Mouse (Mus musculus): ENCODE measurements around the gene Slc6a20a. TPM values are rescaled to one million over a fixed set of nuclear protein-coding genes. Genes with fewer than 3 reads are reported as not detected.
A peak's percentile ranks its signal among the peaks of the same experiment; 100 is the strongest.
"Not testable (repeated sequence)": the region's sequence is repeated elsewhere in the genome, so short reads cannot be mapped to it uniquely, and the experiment has no call there.

The Slc6a20a gene
- total and polyA plus RNA-seq, 2 experiments from 2014 or later, result not detected

DNA sequence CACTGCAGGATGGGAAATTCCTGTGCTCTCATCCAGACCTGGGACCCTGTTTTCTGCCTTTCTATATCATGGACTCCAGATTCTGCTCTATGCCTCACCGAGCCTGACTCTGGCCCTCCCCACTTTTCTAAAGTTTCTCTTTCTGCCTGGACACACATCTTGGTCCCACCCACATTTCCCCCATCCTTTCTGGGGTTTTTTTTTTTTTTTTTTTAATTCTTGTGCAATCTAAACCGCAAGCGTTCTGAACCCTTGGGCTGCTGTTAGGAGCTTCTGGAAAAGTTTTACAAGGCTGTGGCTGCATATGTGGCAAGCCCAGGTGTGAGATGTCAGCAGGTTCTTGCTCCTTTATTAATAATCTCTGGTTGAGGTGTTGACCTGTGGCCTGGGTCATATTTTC, 5.0 kb upstream of the Slc6a20a start:
- no peak overlapping the region for H3K4me3 ChIP-seq (ENCODE audit: low read depth, low read length)
- WGBS, result 40% methylated on average over 3 of the region's 3 CpGs
- H3K4me1 ChIP-seq (ENCODE audit: control insufficient read depth, insufficient read depth), result peaks cover 2% of the 10 kb centered on the region; the same call in 1 of the 2 replicates
- peaks cover 26% of the 10 kb centered on the region for H3K27me3 ChIP-seq (ENCODE audit: control insufficient read depth, insufficient read depth, low read length)
- DNase-seq (ENCODE audit: low spot score) (no peak), ATAC-seq (ENCODE audit: insufficient read depth, low read depth) (no peak)
- no peak overlapping the region for H3K27ac ChIP-seq (ENCODE audit: low read depth)
- TF ChIP-seq EP300 (IDR thresholded peaks at IDR 0.05; ENCODE audit: low read depth) (no peak), CTCF (IDR thresholded peaks at IDR 0.05; ENCODE audit: low read depth) (no peak)
- no peak overlapping the region for H3K4me2 ChIP-seq (ENCODE audit: low read depth, low read length)
- no peaks in the 10 kb centered on the region for H3K9me3 ChIP-seq (replicated peaks; ENCODE audit: control insufficient read depth, low read length)
- H3K9ac ChIP-seq (replicated peaks; ENCODE audit: low read depth, low read length), result no peak overlapping the region
- no peaks in the 10 kb centered on the region for H3K36me3 ChIP-seq (replicated peaks; ENCODE audit: control insufficient read depth, insufficient read depth, low read length)

GRCm38 (mm10) chr9:123679198-123679597, 513 bp upstream of the Slc6a20a start:
- H3K9ac ChIP-seq (replicated peaks; ENCODE audit: low read depth, low read length), result no peak overlapping the region
- DNase-seq (ENCODE audit: low spot score) (no peak), ATAC-seq (ENCODE audit: insufficient read depth, low read depth) (no peak)
- no peaks in the 10 kb centered on the region for H3K36me3 ChIP-seq (replicated peaks; ENCODE audit: control insufficient read depth, insufficient read depth, low read length)
- H3K4me3 ChIP-seq (ENCODE audit: low read depth, low read length), result 0 out of 2 replicates have a peak overlapping the region, but pooled peaks have one; percentile 48
- no peak overlapping the region for H3K27ac ChIP-seq (ENCODE audit: low read depth)
- WGBS, result 43% methylated on average over 2 of the region's 2 CpGs
- H3K4me1 ChIP-seq (ENCODE audit: control insufficient read depth, insufficient read depth), result peaks cover 7% of the 10 kb centered on the region
- TF ChIP-seq EP300 (IDR thresholded peaks at IDR 0.05; ENCODE audit: low read depth) (no peak), CTCF (IDR thresholded peaks at IDR 0.05; ENCODE audit: low read depth) (no peak)
- H3K9me3 ChIP-seq (replicated peaks; ENCODE audit: control insufficient read depth, low read length), result no peaks in the 10 kb centered on the region
- H3K27me3 ChIP-seq (ENCODE audit: control insufficient read depth, insufficient read depth, low read length), result peaks cover 67% of the 10 kb centered on the region
- H3K4me2 ChIP-seq (ENCODE audit: low read depth, low read length), result no peak overlapping the region

DNA sequence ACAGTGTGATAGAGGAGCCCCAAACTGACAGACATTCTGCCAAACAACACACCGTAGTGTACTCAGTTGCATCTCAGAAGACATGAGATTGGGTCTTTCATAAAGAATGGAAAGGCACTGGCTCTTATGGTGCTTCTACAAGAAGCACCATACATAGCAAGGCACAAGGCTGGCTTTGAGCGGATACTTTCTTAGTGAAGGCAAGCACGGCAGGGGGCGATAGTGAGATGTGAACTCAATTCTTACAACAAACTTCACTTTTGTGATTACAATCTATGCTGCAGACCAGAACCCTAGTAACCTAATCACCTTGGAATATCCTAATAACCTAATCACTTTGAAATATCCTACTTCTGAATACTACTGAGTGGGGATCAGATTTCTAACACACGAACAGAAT, 13.0 kb downstream of the Slc6a20a start:
- no peak for DNase-seq (ENCODE audit: low spot score)
- ATAC-seq (ENCODE audit: insufficient read depth, low read depth), result no peak
- 50% methylated on average over 5 of the region's 5 CpGs for WGBS
- Histone ChIP-seq H3K4me1 (ENCODE audit: control insufficient read depth, insufficient read depth) (no peaks in the 10 kb centered on the region), H3K4me3 (ENCODE audit: low read depth, low read length) (no peak overlapping the region), H3K4me2 (ENCODE audit: low read depth, low read length) (no peak overlapping the region), H3K9ac (replicated peaks; ENCODE audit: low read depth, low read length) (no peak overlapping the region), H3K27me3 (ENCODE audit: control insufficient read depth, insufficient read depth, low read length) (no peaks in the 10 kb centered on the region), H3K36me3 (replicated peaks; ENCODE audit: control insufficient read depth, insufficient read depth, low read length) (no peaks in the 10 kb centered on the region), H3K9me3 (replicated peaks; ENCODE audit: control insufficient read depth, low read length) (no peaks in the 10 kb centered on the region), H3K27ac (ENCODE audit: low read depth) (no peak overlapping the region)
- TF ChIP-seq EP300 (IDR thresholded peaks at IDR 0.05; ENCODE audit: low read depth) (no peak), CTCF (IDR thresholded peaks at IDR 0.05; ENCODE audit: low read depth) (peak; percentile 27; the same call in 1 of the 2 replicates)

DNA sequence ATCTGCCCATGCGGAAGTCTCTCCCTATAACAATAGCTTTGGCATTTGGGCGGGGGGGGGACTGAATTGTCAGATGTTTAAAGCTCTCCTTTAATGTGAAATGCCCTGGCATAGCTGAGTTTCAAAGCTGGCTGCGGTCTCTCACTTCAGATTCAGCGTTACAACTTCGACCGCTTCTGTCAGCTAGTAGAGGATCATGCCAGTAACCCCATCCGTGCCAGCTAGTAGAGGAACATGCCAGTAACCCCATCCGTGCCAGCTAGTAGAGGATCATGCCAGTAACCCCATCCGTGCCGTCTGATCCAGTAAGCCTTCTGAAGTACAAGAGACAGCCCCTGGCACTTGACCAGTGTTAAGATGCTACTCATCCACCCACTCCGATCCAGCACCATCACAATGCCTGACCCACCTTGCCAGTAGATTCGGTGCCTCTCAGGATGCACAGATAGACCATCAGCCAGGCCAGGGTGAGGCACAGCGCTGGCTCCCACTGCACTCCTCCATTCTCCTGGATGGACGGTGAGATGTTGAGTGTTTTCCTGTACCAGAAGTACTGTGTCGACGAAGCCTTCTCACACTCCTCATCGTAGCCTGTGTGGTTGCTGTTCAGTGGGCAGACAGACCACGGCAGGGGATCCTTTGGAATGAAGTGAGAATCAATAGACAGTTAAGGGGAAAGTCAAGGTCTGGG, 18.6 kb downstream of the Slc6a20a start:
- H3K4me3 ChIP-seq (ENCODE audit: low read depth, low read length); ATAC-seq (ENCODE audit: insufficient read depth, low read depth); H3K4me1 ChIP-seq (ENCODE audit: control insufficient read depth, insufficient read depth); H3K27me3 ChIP-seq (ENCODE audit: control insufficient read depth, insufficient read depth, low read length); DNase-seq (ENCODE audit: low spot score); H3K27ac ChIP-seq (ENCODE audit: low read depth); H3K4me2 ChIP-seq (ENCODE audit: low read depth, low read length); H3K9me3 ChIP-seq (replicated peaks; ENCODE audit: control insufficient read depth, low read length); H3K9ac ChIP-seq (replicated peaks; ENCODE audit: low read depth, low read length); H3K36me3 ChIP-seq (replicated peaks; ENCODE audit: control insufficient read depth, insufficient read depth, low read length): not testable (repeated sequence)
- 74% methylated on average over 17 of the region's 18 CpGs for WGBS

GRCm38 (mm10) chr9:123658981-123659380, 19.7 kb downstream of the Slc6a20a start:
- DNase-seq (ENCODE audit: low spot score), result no peak
- no peaks in the 10 kb centered on the region for H3K27me3 ChIP-seq (ENCODE audit: control insufficient read depth, insufficient read depth, low read length)
- no peak overlapping the region for H3K4me2 ChIP-seq (ENCODE audit: low read depth, low read length)
- ATAC-seq (ENCODE audit: insufficient read depth, low read depth), result no peak
- no peak overlapping the region for H3K27ac ChIP-seq (ENCODE audit: low read depth)
- H3K36me3 ChIP-seq (replicated peaks; ENCODE audit: control insufficient read depth, insufficient read depth, low read length), result no peaks in the 10 kb centered on the region
- H3K9me3 ChIP-seq (replicated peaks; ENCODE audit: control insufficient read depth, low read length), result no peaks in the 10 kb centered on the region
- TF ChIP-seq EP300 (IDR thresholded peaks at IDR 0.05; ENCODE audit: low read depth) (no peak), CTCF (IDR thresholded peaks at IDR 0.05; ENCODE audit: low read depth) (no peak)
- H3K4me3 ChIP-seq (ENCODE audit: low read depth, low read length), result no peak overlapping the region
- no peaks in the 10 kb centered on the region for H3K4me1 ChIP-seq (ENCODE audit: control insufficient read depth, insufficient read depth)
- no peak overlapping the region for H3K9ac ChIP-seq (replicated peaks; ENCODE audit: low read depth, low read length)

DNA sequence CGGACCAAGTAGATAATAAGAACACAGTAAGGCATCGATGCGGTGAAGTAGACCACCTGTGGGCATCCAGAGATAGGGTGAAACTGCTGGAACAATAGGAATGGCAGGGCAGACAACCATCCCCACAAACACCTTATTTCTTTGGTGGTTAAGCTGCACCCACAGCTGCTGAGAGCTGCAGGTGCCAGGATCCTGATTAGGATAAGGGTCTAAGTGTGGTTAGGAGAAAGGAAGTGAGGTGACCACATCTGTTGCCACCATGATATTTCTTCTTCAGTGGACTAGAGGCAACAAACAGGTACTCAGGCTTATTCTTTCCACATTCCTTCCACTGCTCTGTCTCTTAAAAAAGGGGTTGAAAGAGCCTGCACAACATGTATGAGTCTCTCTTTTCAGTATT, 21.2 kb downstream of the Slc6a20a start:
- TF ChIP-seq EP300 (IDR thresholded peaks at IDR 0.05; ENCODE audit: low read depth), result no peak
- no peak for TF ChIP-seq CTCF (IDR thresholded peaks at IDR 0.05; ENCODE audit: low read depth)
- WGBS, result 62% methylated on average over 3 of the region's 3 CpGs
- DNase-seq (ENCODE audit: low spot score), result no peak

More for the DNA sequence above, 21.2 kb downstream of the Slc6a20a start:
- no peak overlapping the region for H3K9ac ChIP-seq (replicated peaks; ENCODE audit: low read depth, low read length)
- H3K27ac ChIP-seq (ENCODE audit: low read depth), result no peak overlapping the region
- no peak for ATAC-seq (ENCODE audit: insufficient read depth, low read depth)
- H3K4me3 ChIP-seq (ENCODE audit: low read depth, low read length), result no peak overlapping the region
- no peak overlapping the region for H3K4me2 ChIP-seq (ENCODE audit: low read depth, low read length)
- H3K27me3 ChIP-seq (ENCODE audit: control insufficient read depth, insufficient read depth, low read length), result no peaks in the 10 kb centered on the region
- H3K9me3 ChIP-seq (replicated peaks; ENCODE audit: control insufficient read depth, low read length), result no peaks in the 10 kb centered on the region
- no peaks in the 10 kb centered on the region for H3K4me1 ChIP-seq (ENCODE audit: control insufficient read depth, insufficient read depth)
- no peaks in the 10 kb centered on the region for H3K36me3 ChIP-seq (replicated peaks; ENCODE audit: control insufficient read depth, insufficient read depth, low read length)

All from heart, postnatal 0 days (tissue).